Mouse (Mus musculus) thymus, postnatal 14 days (tissue): ENCODE data around the gene Cpeb2.

Source experiments
- DNase-seq: peaks from one replicate; pipeline ENCODE4 v3.0.0; 2021

Gene Cpeb2

DNA sequence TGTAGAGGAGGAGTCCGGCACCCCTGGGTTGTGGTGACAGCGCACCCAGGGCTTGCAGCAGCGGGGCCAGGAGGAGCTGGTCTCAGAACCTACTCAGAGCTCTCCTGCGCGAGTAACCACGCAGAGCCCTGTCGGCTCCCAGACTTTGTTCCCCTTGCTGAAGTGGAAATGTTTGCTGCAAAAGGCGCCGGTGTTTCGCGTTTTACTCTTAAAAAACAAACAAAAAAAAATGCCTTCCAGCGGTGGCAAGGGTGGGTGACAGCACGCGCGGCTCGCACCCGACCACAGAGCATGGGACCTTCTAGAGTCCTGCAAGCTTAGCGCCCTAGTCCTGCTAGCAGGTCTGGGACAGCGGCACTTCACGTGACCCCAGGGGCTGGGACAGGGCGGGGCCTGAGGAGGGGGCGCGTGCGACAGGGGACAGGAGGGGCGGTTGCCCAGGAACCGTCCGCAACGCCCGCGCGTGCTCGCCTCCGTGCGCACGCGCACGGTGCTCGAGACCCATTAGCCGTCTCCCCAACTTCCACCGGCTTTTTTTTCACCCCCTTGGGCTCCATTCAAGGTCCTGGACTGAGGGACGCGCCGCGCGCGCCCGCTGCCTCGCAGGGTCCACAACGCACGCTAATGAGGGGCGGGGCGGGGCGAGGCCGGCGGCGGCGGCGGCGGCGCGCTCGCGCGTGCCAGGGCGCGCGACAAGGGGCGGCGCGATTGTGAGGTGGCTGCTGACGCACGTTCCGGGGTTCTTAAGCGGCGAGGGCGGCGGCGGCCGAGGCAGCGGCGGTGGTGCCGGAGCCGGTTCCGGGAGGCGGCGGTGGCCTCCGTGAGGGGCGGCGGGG lies at the start of gene Cpeb2:
Gene Cpeb2 (plus strand): TSS at position 691 of the 836 bp plus-strand sequence.
- peak; percentile 91 for DNase-seq

- no peak for DNase-seq
Observed at GRCm38 (mm10) chr5:43183556-43183955, 49.4 kb upstream of the Cpeb2 start.

- no peak for DNase-seq
Observed at GRCm38 (mm10) chr5:43184834-43185233, 48.1 kb upstream of the Cpeb2 start.

DNA sequence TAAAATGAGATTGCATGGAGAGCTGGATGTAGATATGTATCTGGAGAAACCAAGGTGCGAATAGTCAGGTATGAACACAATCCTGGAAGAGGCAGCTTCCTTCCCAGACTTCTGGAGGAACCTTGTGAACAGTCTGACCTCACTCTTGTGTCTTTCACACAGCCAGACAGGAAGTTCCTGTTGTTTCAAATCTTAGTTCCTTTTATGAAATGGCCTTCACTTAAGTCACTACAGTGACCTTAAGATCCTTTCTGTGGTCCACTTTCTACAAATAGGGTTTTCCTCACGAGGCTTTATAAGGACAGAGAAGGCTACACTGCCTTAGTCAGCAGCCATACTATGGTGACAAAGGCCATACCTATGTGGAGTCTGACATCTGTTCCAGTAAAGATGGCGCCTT lies 47.5 kb upstream of the Cpeb2 start:
- no peak for DNase-seq

GRCm38 (mm10) chr5:43200686-43201085 lies 32.3 kb upstream of the Cpeb2 start:
- no peak for DNase-seq

DNA sequence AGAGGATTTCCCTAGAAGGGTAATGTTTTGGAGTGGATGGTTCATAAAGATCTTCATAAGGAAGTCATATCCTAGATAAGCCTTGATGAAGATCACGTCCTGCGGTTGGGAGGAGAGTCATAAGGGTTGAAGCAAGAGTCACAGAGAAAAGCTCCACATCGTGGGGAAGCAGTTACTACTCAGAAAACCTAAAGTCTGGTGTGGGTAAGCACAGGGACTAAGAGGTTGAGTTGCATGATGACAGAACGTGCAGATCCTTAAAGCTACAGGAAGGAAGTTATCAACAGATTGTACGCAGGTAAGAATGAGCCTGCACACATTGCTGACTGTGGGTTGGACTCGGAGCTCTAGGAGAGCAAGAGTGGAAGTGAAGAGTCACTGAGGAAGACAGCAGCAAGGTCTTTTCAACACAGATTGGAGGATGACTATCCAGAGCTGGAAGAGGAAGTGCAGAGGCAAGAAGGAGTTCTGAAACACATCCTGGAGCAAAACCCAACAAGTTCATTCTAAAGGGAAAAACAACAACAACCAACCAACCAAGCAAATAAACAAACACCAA lies 26.4 kb upstream of the Cpeb2 start:
- no peak for DNase-seq

GRCm38 (mm10) chr5:43217468-43217867 lies 15.5 kb upstream of the Cpeb2 start:
- no peak for DNase-seq

GRCm38 (mm10) chr5:43217987-43218846 lies 14.8 kb upstream of the Cpeb2 start:
- no peak for DNase-seq

- DNase-seq, result no peak
Observed at GRCm38 (mm10) chr5:43218847-43219132, 14.2 kb upstream of the Cpeb2 start.

- DNase-seq, result no peak
Observed at GRCm38 (mm10) chr5:43223359-43223758, 9.6 kb upstream of the Cpeb2 start.

- DNase-seq, result no peak
Observed at GRCm38 (mm10) chr5:43224245-43224644, 8.7 kb upstream of the Cpeb2 start.

- no peak for DNase-seq
Observed at GRCm38 (mm10) chr5:43226160-43226559, 6.8 kb upstream of the Cpeb2 start.

GRCm38 (mm10) chr5:43227607-43228006 lies 5.4 kb upstream of the Cpeb2 start:
- no peak for DNase-seq

DNA sequence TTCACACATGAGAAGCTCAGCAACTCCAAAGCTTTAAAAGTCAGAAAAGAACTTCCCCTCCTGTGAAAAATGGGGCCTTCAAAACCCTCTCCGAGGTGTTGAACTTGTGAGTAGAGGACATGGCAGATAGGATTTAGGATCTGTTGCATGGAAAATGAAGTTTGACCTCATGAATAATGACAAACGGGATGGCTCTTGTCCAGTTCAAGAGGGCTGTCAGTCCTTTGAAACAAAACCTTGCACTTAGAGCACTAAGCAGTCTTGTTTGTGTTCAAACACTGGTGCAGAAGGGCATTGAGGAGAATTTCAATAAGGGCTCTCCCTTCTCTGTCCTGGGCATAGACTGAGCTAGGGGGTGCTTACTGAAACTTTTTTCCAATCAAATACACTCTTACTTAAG lies 1.9 kb upstream of the Cpeb2 start:
- no peak for DNase-seq

- no peak for DNase-seq
Observed at GRCm38 (mm10) chr5:43232149-43232479, 856 bp upstream of the Cpeb2 start.

DNA sequence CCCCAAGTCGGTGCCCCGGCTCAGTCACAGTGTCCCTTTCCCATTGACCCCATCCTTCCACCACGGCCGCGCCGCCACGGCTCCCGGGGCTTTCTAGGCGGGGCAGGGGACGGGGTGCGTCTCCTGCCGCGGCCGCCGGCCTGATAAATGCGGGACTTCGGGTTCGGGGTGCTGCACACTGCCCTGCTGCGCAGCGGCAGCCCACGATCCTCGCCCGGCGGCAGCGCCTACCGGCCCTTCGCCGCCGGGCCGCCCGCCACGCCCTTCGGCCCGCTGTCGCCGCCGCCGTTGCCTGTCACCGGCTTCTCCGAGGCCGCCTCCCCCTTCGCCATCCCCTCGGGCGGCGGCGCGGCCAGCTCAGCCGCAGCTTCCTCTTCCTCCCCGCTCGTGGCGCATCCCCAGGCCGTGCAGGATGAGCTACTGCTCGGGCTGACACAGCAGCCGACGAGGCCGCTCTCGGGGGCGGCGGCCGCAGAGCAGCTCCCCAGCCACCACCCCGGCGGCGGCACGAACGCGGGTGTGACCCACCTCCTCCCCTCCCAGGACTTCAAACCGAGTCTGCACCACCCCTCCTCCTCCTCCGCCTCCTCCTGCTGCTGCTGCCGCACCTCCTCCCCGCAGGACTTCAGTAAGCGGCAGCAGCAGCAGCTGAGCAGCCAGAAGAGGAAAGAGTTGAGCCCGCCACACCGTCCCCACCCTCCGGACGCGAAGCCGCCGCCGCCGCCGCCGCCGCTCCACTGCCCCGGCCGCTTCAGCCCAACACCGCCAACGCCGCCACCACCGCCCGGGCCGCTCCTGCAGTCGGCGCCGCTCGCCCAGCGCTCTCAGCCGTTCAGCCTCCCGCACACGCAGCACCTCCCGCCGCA lies 579 bp downstream of the Cpeb2 start:
- DNase-seq, result peak; percentile 85

DNA sequence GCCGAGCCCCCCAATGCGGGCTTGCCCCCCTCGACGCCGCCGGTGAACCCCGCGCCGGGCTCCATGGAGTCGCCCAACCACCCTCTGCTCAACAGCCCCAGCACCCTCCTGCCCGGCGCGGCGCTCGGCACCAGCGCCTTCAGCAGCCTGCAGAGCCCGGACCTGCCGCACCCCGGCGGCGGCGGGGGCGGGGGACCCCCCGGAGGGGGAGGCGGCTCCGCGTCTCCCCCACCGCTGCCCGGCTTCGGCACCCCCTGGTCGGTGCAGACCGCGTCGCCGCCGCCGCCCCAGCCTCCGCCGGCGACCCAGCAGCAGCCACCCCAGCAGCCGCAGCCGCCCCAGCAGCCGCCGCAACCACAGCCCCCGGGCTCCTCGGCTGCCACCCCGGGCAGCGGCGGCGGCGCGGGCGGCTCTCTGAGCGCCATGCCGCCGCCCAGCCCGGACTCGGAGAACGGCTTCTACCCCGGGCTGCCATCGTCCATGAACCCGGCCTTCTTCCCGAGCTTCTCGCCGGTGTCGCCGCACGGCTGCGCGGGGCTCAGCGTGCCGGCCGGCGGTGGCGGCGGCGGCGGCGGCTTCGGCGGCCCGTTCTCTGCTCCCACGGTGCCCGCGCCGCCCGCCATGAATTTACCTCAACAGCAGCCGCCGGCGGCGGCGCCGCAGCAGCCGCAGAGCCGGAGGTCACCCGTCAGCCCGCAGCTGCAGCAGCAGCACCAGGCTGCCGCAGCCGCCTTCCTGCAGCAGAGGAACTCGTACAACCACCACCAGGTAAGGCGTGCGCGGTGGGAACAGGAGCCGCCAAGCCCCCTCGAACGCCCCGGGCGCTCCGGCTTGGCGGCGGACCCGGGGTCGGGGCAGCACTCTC lies 1.6 kb downstream of the Cpeb2 start:
- peak; percentile 59 for DNase-seq

DNA sequence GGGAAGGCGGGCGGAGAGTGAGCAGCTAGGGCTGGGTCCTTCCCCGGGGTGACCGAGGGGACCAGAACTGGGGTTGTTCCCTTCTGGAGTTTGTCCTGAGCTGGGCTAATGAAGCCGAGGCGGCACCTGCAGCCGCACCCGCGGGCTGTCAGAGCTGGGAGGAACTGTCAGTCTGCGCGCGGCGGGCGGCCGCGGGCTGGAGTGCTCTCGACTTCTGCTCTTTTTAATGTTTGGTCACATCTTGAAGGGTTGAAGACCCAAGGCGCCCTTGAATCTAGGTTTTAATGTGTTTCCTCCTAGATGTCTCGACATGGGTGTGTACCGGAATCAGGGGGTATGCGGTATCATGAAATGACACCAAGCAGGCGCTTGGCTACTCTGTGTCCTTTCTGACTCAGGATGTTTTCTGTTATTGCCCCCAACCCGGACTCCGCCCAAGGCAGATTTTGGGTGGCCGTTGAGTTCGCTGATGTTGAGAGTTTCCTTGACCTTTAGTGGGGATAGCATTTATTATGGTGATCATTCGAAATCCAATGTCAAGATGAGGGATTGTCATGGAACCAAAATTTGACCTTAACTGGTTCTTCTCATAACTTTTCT lies 2.3 kb downstream of the Cpeb2 start:
- no peak for DNase-seq

DNA sequence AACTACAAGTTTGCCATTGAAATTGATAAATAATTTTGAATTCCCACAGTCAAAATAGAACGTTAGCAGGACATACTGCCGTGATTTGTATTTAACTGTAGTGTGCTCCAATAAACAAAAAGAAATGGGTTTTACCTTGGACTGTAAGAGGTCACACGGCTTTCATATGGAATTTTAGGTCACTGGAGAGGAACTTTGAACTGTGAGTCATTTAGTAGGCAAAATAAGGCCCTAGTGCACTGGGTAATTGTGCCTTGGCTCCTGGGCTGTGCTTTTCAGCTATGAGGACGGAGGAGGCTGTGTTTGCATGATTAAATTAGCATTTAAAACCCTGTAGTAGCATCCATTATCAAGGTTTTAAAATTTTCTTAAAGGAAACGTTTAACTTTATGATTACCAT lies 3.0 kb downstream of the Cpeb2 start:
- no peak for DNase-seq

DNA sequence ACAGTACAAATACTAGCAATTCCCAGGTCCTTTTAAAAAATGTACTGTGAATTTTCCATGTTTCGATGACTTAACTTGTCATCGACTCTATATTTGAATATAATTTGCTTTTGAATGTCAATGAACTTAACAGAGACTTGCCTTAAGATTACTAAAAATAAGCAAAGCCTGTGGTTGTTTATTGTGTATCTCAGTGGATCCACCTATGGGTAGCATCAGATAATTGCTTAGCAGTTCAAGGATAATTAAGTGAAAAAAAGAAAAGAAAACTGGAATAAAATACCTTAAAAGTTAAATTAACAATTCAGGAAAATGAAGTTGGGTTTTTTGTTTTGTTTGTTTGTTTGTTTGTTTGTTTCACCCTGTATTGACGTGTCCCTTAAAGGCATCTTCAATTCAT lies 3.5 kb downstream of the Cpeb2 start:
- no peak for DNase-seq

DNA sequence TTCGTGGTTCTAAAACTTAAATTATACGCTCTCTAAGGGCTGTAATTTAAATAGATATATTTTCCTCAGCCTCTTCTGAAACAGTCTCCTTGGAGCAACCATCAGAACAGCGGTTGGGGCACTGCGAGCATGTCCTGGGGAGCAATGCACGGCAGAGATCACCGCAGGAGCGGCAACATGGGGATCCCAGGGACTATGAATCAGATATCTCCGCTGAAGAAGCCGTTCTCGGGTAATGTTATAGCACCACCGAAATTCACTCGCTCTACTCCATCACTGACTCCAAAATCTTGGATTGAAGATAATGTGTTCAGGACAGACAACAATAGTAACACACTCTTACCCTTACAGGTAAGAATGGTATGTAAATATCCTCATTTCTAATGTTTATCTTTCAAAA lies 4.3 kb downstream of the Cpeb2 start:
- DNase-seq, result no peak
